Mouse (Mus musculus) forebrain, embryonic 12.5 days (tissue): ENCODE results near the gene Bend7. TPM values are rescaled to one million over a fixed set of nuclear protein-coding genes. Genes with fewer than 3 reads are reported as not detected.

Experiments
- ATAC-seq: fragments of 200-750 bp; cut with Nextera tagmentation; 2 replicates; pipeline ENCODE4 v1.8.0; 2017; ENCODE audit warnings: moderate TSS enrichment; ENCODE audit not compliant: low FRiP score
- H3K27ac ChIP-seq: fragments of 300-500 bp; sonication (generic); 2 replicates; pipeline ENCODE4 v1.5.1; 2016; ENCODE audit warnings: mild to moderate bottlenecking
- H3K27me3 ChIP-seq: fragments of 300-500 bp; sonication (generic); 2 replicates; pipeline ENCODE4 v1.6.1; 2016; ENCODE audit warnings: mild to moderate bottlenecking
- H3K36me3 ChIP-seq: fragments of 300-500 bp; sonication (generic); replicated peaks from 2 replicates; pipeline ENCODE4 v1.6.1; 2016; ENCODE audit warnings: mild to moderate bottlenecking
- H3K4me1 ChIP-seq: fragments of 300-500 bp; sonication (generic); 2 replicates; pipeline ENCODE4 v1.6.1; 2016
- H3K4me2 ChIP-seq: fragments of 300-500 bp; sonication (generic); 2 replicates; pipeline ENCODE4 v1.6.1; 2016; ENCODE audit warnings: mild to moderate bottlenecking, moderate library complexity
- H3K4me3 ChIP-seq: fragments of 300-500 bp; sonication (generic); replicated peaks from 2 replicates; pipeline ENCODE4 v1.5.1; 2016; ENCODE audit warnings: mild to moderate bottlenecking
- H3K9ac ChIP-seq: fragments of 300-500 bp; sonication (generic); 2 replicates; pipeline ENCODE4 v1.6.1; 2016; ENCODE audit warnings: mild to moderate bottlenecking
- H3K9me3 ChIP-seq: fragments of 300-500 bp; sonication (generic); 2 replicates; pipeline ENCODE4 v1.6.1; 2016
- whole genome bisulfite sequencing: fragments of 180-500 bp; shearing (Covaris S2); methylation state at CpG from one replicate; pipeline ENCODE4 v1.1.7; 2016; 5-methylcytosine and 5-hydroxymethylcytosine counted together
- polyA plus RNA-seq: library from polyadenylated mRNA; unstranded; fragments of >200 nt; fragmentation: Nextera tagmentation; extraction: Ambion mirVana; gene quantifications from 2 replicates; pipeline ENCODE4 v1.2.1, GENCODE M21; 2016

Bend7 gene
- polyA plus RNA-seq, 1 experiment from 2014 or later, result 4.0 TPM

- H3K9me3 ChIP-seq, result no peaks in the 10 kb centered on the region
- 88% methylated on average over 6 of the region's 6 CpGs for WGBS
Measured at GRCm38 (mm10) chr2:4785016-4785415, 67.4 kb downstream of the Bend7 start.

GRCm38 (mm10) chr2:4787223-4787622 lies 69.6 kb downstream of the Bend7 start:
- Histone ChIP-seq H3K27ac (no peak overlapping the region), H3K27me3 (no peaks in the 10 kb centered on the region), H3K9me3 (no peaks in the 10 kb centered on the region), H3K4me3 (no peak overlapping the region), H3K36me3 (no peaks in the 10 kb centered on the region), H3K4me2 (no peak overlapping the region), H3K4me1 (peaks cover 16% of the 10 kb centered on the region), H3K9ac (no peak overlapping the region)
- 76% methylated on average over 7 of the region's 7 CpGs for WGBS
- ATAC-seq, result no peak

More at GRCm38 (mm10) chr2:4785016-4785415, 67.4 kb downstream of the Bend7 start:
- H3K4me2 ChIP-seq, result no peak overlapping the region
- ATAC-seq, result no peak
- no peak overlapping the region for H3K4me3 ChIP-seq
- no peak overlapping the region for H3K9ac ChIP-seq
- peaks cover 16% of the 10 kb centered on the region for H3K4me1 ChIP-seq
- peaks cover 14% of the 10 kb centered on the region; the same call in 1 of the 2 replicates for H3K27me3 ChIP-seq
- no peak overlapping the region for H3K27ac ChIP-seq
- H3K36me3 ChIP-seq, result no peaks in the 10 kb centered on the region

DNA sequence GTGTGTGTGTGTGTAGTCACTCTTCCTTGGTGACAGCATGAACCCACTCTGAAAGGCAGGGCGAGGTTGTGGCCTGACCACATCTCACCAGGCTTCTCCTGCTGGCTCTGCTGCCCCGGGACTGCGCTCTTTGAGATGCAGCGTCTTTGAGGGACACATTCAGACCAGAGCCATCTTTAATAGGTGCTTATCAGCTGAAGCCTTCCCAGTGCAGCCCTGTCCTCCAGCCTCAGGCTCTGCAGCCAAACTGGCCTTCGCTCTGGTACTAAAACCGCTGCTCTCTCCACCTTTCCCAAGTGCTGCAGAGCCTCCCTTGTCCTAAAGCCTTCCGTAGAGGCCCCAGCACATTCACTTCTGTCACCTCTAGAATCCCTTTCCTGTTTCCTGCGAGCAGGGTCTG lies 74.0 kb downstream of the Bend7 start:
- WGBS, result 81% methylated on average over 8 of the region's 8 CpGs
- Histone ChIP-seq H3K4me3 (no peak overlapping the region), H3K4me1 (peaks cover 7% of the 10 kb centered on the region; the same call in 1 of the 2 replicates), H3K9me3 (no peaks in the 10 kb centered on the region), H3K27ac (no peak overlapping the region), H3K4me2 (no peak overlapping the region), H3K9ac (no peak overlapping the region), H3K36me3 (no peaks in the 10 kb centered on the region), H3K27me3 (no peaks in the 10 kb centered on the region)
- ATAC-seq, result no peak

- H3K27ac ChIP-seq, result no peak overlapping the region
- peaks cover 3% of the 10 kb centered on the region; the same call in 1 of the 2 replicates for H3K4me1 ChIP-seq
- no peak overlapping the region for H3K4me3 ChIP-seq
- no peak overlapping the region for H3K4me2 ChIP-seq
- H3K36me3 ChIP-seq, result no peaks in the 10 kb centered on the region
- no peaks in the 10 kb centered on the region for H3K27me3 ChIP-seq
- no peak overlapping the region for H3K9ac ChIP-seq
- no peak for ATAC-seq
- 90% methylated on average over 4 of the region's 4 CpGs for WGBS
- H3K9me3 ChIP-seq, result no peaks in the 10 kb centered on the region
Measured at GRCm38 (mm10) chr2:4792554-4792953, 74.9 kb downstream of the Bend7 start.

GRCm38 (mm10) chr2:4802395-4803176 lies 85.0 kb downstream of the Bend7 start:
- Histone ChIP-seq H3K9ac (no peak overlapping the region), H3K4me1 (peaks cover 9% of the 10 kb centered on the region; the same call in 1 of the 2 replicates), H3K4me3 (no peak overlapping the region), H3K9me3 (no peaks in the 10 kb centered on the region), H3K36me3 (no peaks in the 10 kb centered on the region), H3K27me3 (no peaks in the 10 kb centered on the region), H3K4me2 (peak overlapping the region; percentile 10; the same call in 1 of the 2 replicates), H3K27ac (no peak overlapping the region)
- WGBS, result 53% methylated on average over 18 of the region's 18 CpGs
- no peak; the same call in 1 of the 2 replicates for ATAC-seq

- Histone ChIP-seq H3K4me3 (no peak overlapping the region), H3K4me2 (no peak overlapping the region), H3K9ac (no peak overlapping the region), H3K27ac (no peak overlapping the region), H3K27me3 (no peaks in the 10 kb centered on the region), H3K9me3 (0 out of 2 replicates have a peak, but pooled peaks cover 5% of the 10 kb centered on the region), H3K36me3 (no peaks in the 10 kb centered on the region), H3K4me1 (peaks cover 10% of the 10 kb centered on the region)
- WGBS, result 42% methylated on average over 5 of the region's 5 CpGs
- no peak for ATAC-seq
Measured at GRCm38 (mm10) chr2:4816308-4816707, 98.7 kb downstream of the Bend7 start.

- Histone ChIP-seq H3K36me3 (no peaks in the 10 kb centered on the region), H3K9me3 (0 out of 2 replicates have a peak, but pooled peaks cover 5% of the 10 kb centered on the region), H3K27me3 (no peaks in the 10 kb centered on the region), H3K4me1 (peaks cover 10% of the 10 kb centered on the region), H3K9ac (no peak overlapping the region), H3K27ac (no peak overlapping the region), H3K4me3 (0 out of 2 replicates have a peak overlapping the region, but pooled peaks have one; percentile 4), H3K4me2 (peak overlapping the region; percentile 31)
- 5% methylated on average over 10 of the region's 10 CpGs for WGBS
- no peak for ATAC-seq
Measured at GRCm38 (mm10) chr2:4817678-4818077, 100.0 kb downstream of the Bend7 start.

- Histone ChIP-seq H3K9ac (no peak overlapping the region), H3K27ac (no peak overlapping the region), H3K9me3 (0 out of 2 replicates have a peak, but pooled peaks cover 5% of the 10 kb centered on the region), H3K27me3 (no peaks in the 10 kb centered on the region), H3K4me1 (peaks cover 10% of the 10 kb centered on the region), H3K36me3 (no peaks in the 10 kb centered on the region), H3K4me3 (no peak overlapping the region), H3K4me2 (no peak overlapping the region)
- WGBS, result 80% methylated on average over 3 of the region's 3 CpGs
- no peak for ATAC-seq
Measured at GRCm38 (mm10) chr2:4820230-4820629, 102.6 kb downstream of the Bend7 start.

DNA sequence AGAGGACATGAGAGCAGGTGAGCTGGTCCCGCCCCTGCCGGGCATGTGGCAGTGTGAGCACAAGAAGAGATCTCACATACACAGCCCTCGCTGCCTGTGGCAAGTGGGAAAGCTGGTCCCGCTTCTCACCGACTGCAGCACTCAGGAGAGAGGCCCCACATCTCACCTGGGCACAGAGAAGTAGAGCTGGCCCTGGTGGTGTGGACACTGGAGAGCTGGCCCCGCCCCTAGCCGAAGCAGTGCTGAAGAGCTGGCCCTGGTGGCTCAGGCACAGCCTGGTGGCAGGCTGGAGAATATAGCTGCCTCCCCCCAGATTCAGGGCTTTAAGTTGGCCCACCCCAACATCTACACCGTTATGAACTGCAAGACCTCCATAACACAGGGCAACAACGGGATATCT lies 106.4 kb downstream of the Bend7 start:
- 0 out of 2 replicates have a peak, but pooled peaks cover 5% of the 10 kb centered on the region for H3K9me3 ChIP-seq
- no peaks in the 10 kb centered on the region for H3K36me3 ChIP-seq
- no peak for ATAC-seq
- 69% methylated on average over 9 of the region's 9 CpGs for WGBS
- H3K27ac ChIP-seq, result no peak overlapping the region
- H3K27me3 ChIP-seq, result no peaks in the 10 kb centered on the region
- no peaks in the 10 kb centered on the region for H3K4me1 ChIP-seq
- H3K4me3 ChIP-seq, result no peak overlapping the region
- H3K9ac ChIP-seq, result no peak overlapping the region
- H3K4me2 ChIP-seq, result no peak overlapping the region

DNA sequence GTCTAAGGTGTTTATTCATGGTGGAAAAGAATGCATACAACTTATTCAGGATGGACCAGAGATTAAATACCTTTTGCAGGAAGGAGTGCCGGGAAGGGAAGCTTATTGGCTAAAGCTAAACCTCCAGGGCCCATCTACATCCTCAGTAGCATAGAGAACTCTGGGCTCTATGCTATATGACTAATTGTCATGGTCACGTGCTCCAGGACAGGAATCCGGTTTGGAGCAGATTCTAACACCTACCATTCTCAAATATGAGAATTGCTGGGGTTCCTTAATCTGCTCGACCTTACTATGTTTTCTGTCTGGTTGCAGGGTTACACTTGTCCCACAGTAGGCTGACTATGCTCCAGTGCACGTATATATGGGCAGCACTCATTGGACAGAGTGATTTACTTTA lies 110.4 kb downstream of the Bend7 start:
- Histone ChIP-seq H3K4me2 (no peak overlapping the region), H3K27ac (no peak overlapping the region), H3K4me3 (no peak overlapping the region), H3K27me3 (no peaks in the 10 kb centered on the region), H3K9ac (no peak overlapping the region), H3K9me3 (no peaks in the 10 kb centered on the region), H3K36me3 (no peaks in the 10 kb centered on the region), H3K4me1 (no peaks in the 10 kb centered on the region)
- WGBS, result 80% methylated on average over 5 of the region's 5 CpGs
- no peak for ATAC-seq

DNA sequence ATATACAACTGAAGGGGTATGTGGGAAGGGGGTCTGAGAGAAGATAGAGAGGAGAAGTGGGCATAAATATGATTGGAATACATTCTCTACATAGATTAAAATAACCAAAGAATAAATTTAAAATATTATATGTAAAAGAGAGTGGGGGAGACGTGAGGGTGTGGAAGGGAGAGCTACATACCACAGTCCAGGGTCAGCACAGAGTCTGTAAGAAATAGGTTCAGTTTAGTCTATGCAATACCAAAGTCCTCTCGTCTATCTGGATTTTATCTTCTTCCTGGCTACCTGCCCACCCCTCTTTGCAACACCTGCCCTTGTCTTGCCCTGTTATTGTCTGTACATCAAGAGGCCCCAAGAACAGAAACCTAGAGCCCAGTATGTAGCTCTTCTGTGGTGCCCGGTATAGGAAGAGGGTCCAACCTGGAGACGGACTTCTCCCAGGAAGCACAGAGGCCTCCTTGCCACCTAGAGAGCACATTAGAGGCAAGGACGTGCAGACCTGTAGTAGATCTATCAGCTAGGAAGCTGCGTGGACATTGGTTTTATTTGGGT lies 110.9 kb downstream of the Bend7 start:
- H3K9ac ChIP-seq, result no peak overlapping the region

DNA sequence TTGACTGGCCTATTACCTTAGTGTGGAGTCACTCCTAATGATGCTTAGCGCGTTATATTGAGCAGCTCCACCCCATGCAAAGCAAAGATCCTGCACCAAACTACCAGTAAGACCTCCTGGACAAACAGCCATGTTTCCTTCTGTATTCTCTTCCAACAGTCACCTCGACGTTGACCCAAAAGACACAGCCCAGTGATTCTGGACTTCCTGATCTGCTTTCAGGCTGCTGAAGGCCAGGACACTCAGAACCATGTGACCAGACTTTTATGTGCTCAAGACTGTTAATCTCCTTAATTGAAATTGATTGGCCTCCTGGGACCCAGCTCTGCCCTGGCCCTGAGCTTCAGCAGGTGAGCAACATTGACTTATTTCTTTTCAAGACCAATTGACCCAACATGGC lies 111.4 kb downstream of the Bend7 start:
- H3K36me3 ChIP-seq, result no peaks in the 10 kb centered on the region
- H3K4me3 ChIP-seq, result no peak overlapping the region
- no peak overlapping the region for H3K4me2 ChIP-seq
- H3K9ac ChIP-seq, result no peak overlapping the region
- no peak for ATAC-seq
- 85% methylated on average over 4 of the region's 4 CpGs for WGBS
- H3K4me1 ChIP-seq, result no peaks in the 10 kb centered on the region
- no peaks in the 10 kb centered on the region for H3K9me3 ChIP-seq
- no peak overlapping the region for H3K27ac ChIP-seq
- H3K27me3 ChIP-seq, result no peaks in the 10 kb centered on the region

More for the DNA sequence above, 110.9 kb downstream of the Bend7 start:
- H3K4me3 ChIP-seq, result no peak overlapping the region
- no peak for ATAC-seq
- WGBS, result 83% methylated on average over 6 of the region's 6 CpGs
- H3K27me3 ChIP-seq, result no peaks in the 10 kb centered on the region
- no peak overlapping the region for H3K27ac ChIP-seq
- H3K9me3 ChIP-seq, result no peaks in the 10 kb centered on the region
- no peaks in the 10 kb centered on the region for H3K36me3 ChIP-seq
- no peak overlapping the region for H3K4me2 ChIP-seq
- no peaks in the 10 kb centered on the region for H3K4me1 ChIP-seq
